Mouse (Mus musculus): ENCODE measurements around the gene Ier2. TPM values are rescaled to one million over a fixed set of nuclear protein-coding genes. Genes with fewer than 3 reads are reported as not detected.
"Not testable (repeated sequence)": the region's sequence is repeated elsewhere in the genome, so short reads cannot be mapped to it uniquely, and the experiment has no call there.

Gene Ier2
- polyA plus RNA-seq, 1 experiment from 2014 or later, result 16.9 TPM

GRCm38 (mm10) chr8:84689091-84689915 is 26.7 kb upstream of the Ier2 start:
- peak overlapping the region; percentile 9 for H3K27ac ChIP-seq
- ATAC-seq (replicated peaks), result peak; percentile 88
- WGBS, result under 1% methylated on average over 47 of the region's 47 CpGs

GRCm38 (mm10) chr8:84687705-84688100 is 25.1 kb upstream of the Ier2 start, which contains the start of gene Nacc1:
Gene Nacc1 (minus strand): TSS chr8:84687862.
- H3K9ac ChIP-seq, result peak within 1 kb of the TSS; percentile 97
- no peaks in the 10 kb centered on the region for H3K27me3 ChIP-seq (replicated peaks)
- H3K4me1 ChIP-seq, result peaks cover 46% of the 10 kb centered on the region
- peak; percentile 86 for ATAC-seq (replicated peaks)
- H3K27ac ChIP-seq, result peak within 1 kb of the TSS; percentile 88
- H3K4me2 ChIP-seq, result peak within 1 kb of the TSS; percentile 98
- no peaks in the 10 kb centered on the region for H3K9me3 ChIP-seq
- peak within 1 kb of the TSS; percentile 86 for H3K4me3 ChIP-seq
- H3K36me3 ChIP-seq (replicated peaks), result no peaks in the 10 kb centered on the region
- under 1% methylated on average over 27 of the region's 37 CpGs for WGBS

More at GRCm38 (mm10) chr8:84689091-84689915, 26.7 kb upstream of the Ier2 start:
- H3K4me3 ChIP-seq, result peak overlapping the region; percentile 52
- H3K4me2 ChIP-seq, result peak overlapping the region; percentile 98
- H3K36me3 ChIP-seq (replicated peaks), result 0 out of 2 replicates have a peak, but pooled peaks cover 3% of the 10 kb centered on the region
- H3K9me3 ChIP-seq, result no peaks in the 10 kb centered on the region
- H3K27me3 ChIP-seq (replicated peaks), result no peaks in the 10 kb centered on the region
- peaks cover 46% of the 10 kb centered on the region for H3K4me1 ChIP-seq
- peak overlapping the region; percentile 45 for H3K9ac ChIP-seq

GRCm38 (mm10) chr8:84687003-84687704 is 24.5 kb upstream of the Ier2 start:
- no peaks in the 10 kb centered on the region for H3K36me3 ChIP-seq (replicated peaks)
- peak overlapping the region; percentile 89 for H3K4me2 ChIP-seq
- no peaks in the 10 kb centered on the region for H3K27me3 ChIP-seq (replicated peaks)
- H3K4me3 ChIP-seq, result peak overlapping the region; percentile 86
- no peaks in the 10 kb centered on the region for H3K9me3 ChIP-seq
- H3K27ac ChIP-seq, result peak overlapping the region; percentile 88
- peak; percentile 10; the same call in 1 of the 2 replicates for ATAC-seq (replicated peaks)
- H3K9ac ChIP-seq, result peak overlapping the region; percentile 97
- peaks cover 46% of the 10 kb centered on the region for H3K4me1 ChIP-seq
- WGBS, result under 1% methylated on average over 56 of the region's 62 CpGs

GRCm38 (mm10) chr8:84686191-84687002 is 23.7 kb upstream of the Ier2 start, which contains the start of gene Trmt1:
Gene Trmt1 (plus strand): TSS chr8:84686307.
- Histone ChIP-seq H3K9me3 (no peaks in the 10 kb centered on the region), H3K9ac (peak within 1 kb of the TSS; percentile 97), H3K27ac (peak within 1 kb of the TSS; percentile 88), H3K4me1 (peaks cover 46% of the 10 kb centered on the region), H3K4me2 (peak within 1 kb of the TSS; percentile 89), H3K27me3 (replicated peaks) (no peaks in the 10 kb centered on the region), H3K4me3 (peak within 1 kb of the TSS; percentile 86), H3K36me3 (replicated peaks) (no peaks in the 10 kb centered on the region)
- 7% methylated on average over 20 of the region's 20 CpGs for WGBS
- 0 out of 2 replicates have a peak, but pooled peaks have one; percentile 18 for ATAC-seq (replicated peaks)

- no peak for ATAC-seq (replicated peaks)
- 41% methylated on average over 3 of the region's 3 CpGs for WGBS
- Histone ChIP-seq H3K9ac (no peak overlapping the region), H3K4me1 (peaks cover 37% of the 10 kb centered on the region), H3K4me3 (no peak overlapping the region), H3K27me3 (replicated peaks) (no peaks in the 10 kb centered on the region), H3K4me2 (no peak overlapping the region), H3K27ac (no peak overlapping the region), H3K9me3 (no peaks in the 10 kb centered on the region), H3K36me3 (replicated peaks) (no peaks in the 10 kb centered on the region)
These were observed 21.9 kb upstream of the Ier2 start for GRCm38 (mm10) chr8:84684537-84684936.

- ATAC-seq (replicated peaks), result no peak
- Histone ChIP-seq H3K27me3 (replicated peaks) (no peaks in the 10 kb centered on the region), H3K9ac (no peak overlapping the region), H3K4me2 (no peak overlapping the region), H3K4me1 (peaks cover 24% of the 10 kb centered on the region), H3K9me3 (no peaks in the 10 kb centered on the region), H3K4me3 (no peak overlapping the region), H3K36me3 (replicated peaks) (no peaks in the 10 kb centered on the region), H3K27ac (no peak overlapping the region)
- 90% methylated on average over 2 of the region's 2 CpGs for WGBS
These were observed 19.6 kb upstream of the Ier2 start for GRCm38 (mm10) chr8:84682257-84682656.

- no peak overlapping the region for H3K4me3 ChIP-seq
- no peak overlapping the region for H3K9ac ChIP-seq
- peaks cover 20% of the 10 kb centered on the region for H3K4me1 ChIP-seq
- ATAC-seq (replicated peaks), result no peak
- no peak overlapping the region for H3K4me2 ChIP-seq
- H3K27ac ChIP-seq, result no peak overlapping the region
- H3K9me3 ChIP-seq, result no peaks in the 10 kb centered on the region
- H3K27me3 ChIP-seq (replicated peaks), result no peaks in the 10 kb centered on the region
- H3K36me3 ChIP-seq (replicated peaks), result 0 out of 2 replicates have a peak, but pooled peaks cover 1% of the 10 kb centered on the region
- WGBS, result 83% methylated on average over 2 of the region's 2 CpGs
These were observed 18.8 kb upstream of the Ier2 start for GRCm38 (mm10) chr8:84681476-84681875.

- H3K9me3 ChIP-seq, result no peaks in the 10 kb centered on the region
- no peaks in the 10 kb centered on the region for H3K4me1 ChIP-seq
- H3K27me3 ChIP-seq (replicated peaks), result no peaks in the 10 kb centered on the region
- WGBS, result 94% methylated on average over 5 of the region's 5 CpGs
- no peak overlapping the region for H3K27ac ChIP-seq
- no peak overlapping the region for H3K4me2 ChIP-seq
- no peak overlapping the region for H3K9ac ChIP-seq
- H3K4me3 ChIP-seq, result no peak overlapping the region
- no peak for ATAC-seq (replicated peaks)
- peaks cover 17% of the 10 kb centered on the region for H3K36me3 ChIP-seq (replicated peaks)
These were observed 14.7 kb upstream of the Ier2 start for GRCm38 (mm10) chr8:84677305-84677704.

- H3K9ac ChIP-seq; H3K4me3 ChIP-seq; ATAC-seq (replicated peaks); H3K27me3 ChIP-seq (replicated peaks); H3K27ac ChIP-seq; H3K4me2 ChIP-seq; H3K9me3 ChIP-seq: not testable (repeated sequence)
- peaks cover 12% of the 10 kb centered on the region for H3K4me1 ChIP-seq
- H3K36me3 ChIP-seq (replicated peaks), result peaks cover 12% of the 10 kb centered on the region
- 96% methylated on average over 5 of the region's 5 CpGs for WGBS
These were observed 7.8 kb upstream of the Ier2 start for GRCm38 (mm10) chr8:84670295-84671006.

GRCm38 (mm10) chr8:84668731-84669485 is 6.3 kb upstream of the Ier2 start:
- ATAC-seq (replicated peaks), result no peak
- no peaks in the 10 kb centered on the region for H3K9me3 ChIP-seq
- H3K4me2 ChIP-seq, result no peak overlapping the region
- peaks cover 15% of the 10 kb centered on the region for H3K4me1 ChIP-seq
- no peak overlapping the region for H3K9ac ChIP-seq
- no peak overlapping the region for H3K4me3 ChIP-seq
- H3K27me3 ChIP-seq (replicated peaks), result no peaks in the 10 kb centered on the region
- WGBS, result 82% methylated on average over 6 of the region's 6 CpGs
- peaks cover 5% of the 10 kb centered on the region; the same call in 1 of the 2 replicates for H3K36me3 ChIP-seq (replicated peaks)
- H3K27ac ChIP-seq, result no peak overlapping the region

GRCm38 (mm10) chr8:84668081-84668480 is 5.4 kb upstream of the Ier2 start:
- H3K9me3 ChIP-seq, result no peaks in the 10 kb centered on the region
- H3K9ac ChIP-seq, result no peak overlapping the region
- 77% methylated on average over 1 of the region's 1 CpGs for WGBS
- H3K27me3 ChIP-seq (replicated peaks), result no peaks in the 10 kb centered on the region
- peaks cover 20% of the 10 kb centered on the region for H3K4me1 ChIP-seq
- no peak overlapping the region for H3K27ac ChIP-seq
- no peak overlapping the region for H3K4me3 ChIP-seq
- no peaks in the 10 kb centered on the region for H3K36me3 ChIP-seq (replicated peaks)
- no peak for ATAC-seq (replicated peaks)
- no peak overlapping the region for H3K4me2 ChIP-seq
